Mouse (Mus musculus) megakaryocyte progenitor cell, adult 5-6 weeks (primary cell): ENCODE measurements around the gene Gfy. TPM values are rescaled to one million over a fixed set of nuclear protein-coding genes. Genes with fewer than 3 reads are reported as not detected.
"Not testable (repeated sequence)": the region's sequence is repeated elsewhere in the genome, so short reads cannot be mapped to it uniquely, and the experiment has no call there.

Experiments used
- ATAC-seq: replicated peaks from 2 replicates; pipeline ENCODE4 v1.8.0; 2016; ENCODE audit warnings: mild to moderate bottlenecking, moderate TSS enrichment, inconsistent platforms; ENCODE audit not compliant: poor library complexity
- total RNA-seq, 2 experiments: library from RNA; stranded (forward) in 1 of 2; stranded (reverse) in 1 of 2; fragments of 157-497, 149-512 nt in 1 of 2; fragments of 200-1000 nt in 1 of 2; gene quantifications; 2 replicates each; pipeline versions ENCODE4 v1.2.3 to v1.2.4; 2015 to 2017

Gene Gfy
- total RNA-seq, 2 experiments from 2014 or later = not detected

DNA sequence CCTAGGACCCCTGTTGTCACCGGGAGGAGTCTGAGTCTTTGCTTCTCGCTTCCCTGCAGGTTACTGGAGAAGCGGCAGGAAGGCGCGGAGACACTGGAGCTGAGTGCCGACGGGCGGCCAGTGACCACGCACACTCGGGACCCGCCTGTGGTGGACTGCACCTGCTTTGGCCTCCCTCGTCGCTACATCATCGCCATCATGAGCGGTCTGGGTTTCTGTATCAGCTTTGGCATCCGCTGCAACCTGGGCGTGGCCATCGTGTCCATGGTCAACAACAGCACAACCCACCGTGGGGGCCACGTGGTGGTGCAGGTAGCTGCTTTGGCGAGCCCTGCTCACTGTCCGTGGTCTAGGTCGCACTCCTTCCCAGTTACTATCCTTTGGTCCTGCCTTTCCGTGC, 10.7 kb downstream of the Gfy start:
- no peak for ATAC-seq

DNA sequence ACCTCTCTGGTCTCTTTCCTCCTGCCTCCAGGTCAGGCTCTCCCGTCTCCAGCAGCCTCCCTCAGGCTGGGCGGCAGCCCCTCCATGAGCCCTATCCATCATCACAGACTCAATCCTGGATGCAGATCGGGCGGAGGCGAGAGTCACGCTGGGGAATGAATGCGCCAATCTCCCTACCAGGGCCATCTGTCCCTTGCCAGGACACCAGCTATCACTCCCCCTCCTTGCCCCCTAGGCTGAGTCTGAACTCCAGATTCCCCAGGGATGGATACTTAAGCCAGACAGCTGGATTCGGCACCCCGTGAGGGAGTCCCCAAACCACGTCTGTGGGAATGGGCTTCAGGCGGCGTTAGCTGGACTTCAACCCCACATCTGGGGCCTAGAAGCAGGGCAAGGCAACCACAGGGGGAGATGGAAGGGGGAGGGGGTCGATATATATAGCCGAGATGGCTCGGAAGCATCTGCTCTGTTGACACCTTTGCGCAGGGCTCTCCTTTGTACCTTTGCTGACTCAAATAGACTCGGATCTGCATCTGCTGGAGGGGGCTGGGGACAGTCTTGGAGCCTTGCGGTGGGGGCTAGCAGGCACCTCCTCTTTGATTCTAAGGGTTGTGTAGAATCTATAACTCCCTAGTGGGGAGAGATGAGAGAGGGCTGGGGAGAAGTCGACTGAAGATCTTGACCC, 11.5 kb downstream of the Gfy start:
- ATAC-seq = no peak

DNA sequence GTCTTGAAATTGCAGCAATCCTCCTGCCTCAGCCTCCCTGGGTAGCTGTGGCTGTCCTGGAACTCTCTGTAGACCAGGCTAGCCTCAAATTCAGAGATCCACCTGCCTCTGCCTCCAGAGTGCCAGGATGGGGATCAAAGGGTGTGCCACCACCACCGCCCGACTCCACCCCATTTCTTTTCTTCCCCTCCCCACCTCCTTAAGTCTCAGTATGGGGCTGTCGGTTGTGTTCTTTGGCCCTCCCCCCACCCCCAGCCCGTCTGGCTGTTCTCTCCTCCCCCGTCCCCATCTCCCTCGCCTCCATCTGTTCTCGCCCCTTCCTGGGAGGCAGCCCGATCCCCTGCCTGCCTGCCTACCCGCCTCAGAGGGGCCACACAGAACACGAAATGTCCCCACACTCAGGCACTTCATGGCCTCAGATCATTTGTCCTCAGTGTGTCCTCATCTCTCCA, 12.4 kb downstream of the Gfy start:
- ATAC-seq = no peak

DNA sequence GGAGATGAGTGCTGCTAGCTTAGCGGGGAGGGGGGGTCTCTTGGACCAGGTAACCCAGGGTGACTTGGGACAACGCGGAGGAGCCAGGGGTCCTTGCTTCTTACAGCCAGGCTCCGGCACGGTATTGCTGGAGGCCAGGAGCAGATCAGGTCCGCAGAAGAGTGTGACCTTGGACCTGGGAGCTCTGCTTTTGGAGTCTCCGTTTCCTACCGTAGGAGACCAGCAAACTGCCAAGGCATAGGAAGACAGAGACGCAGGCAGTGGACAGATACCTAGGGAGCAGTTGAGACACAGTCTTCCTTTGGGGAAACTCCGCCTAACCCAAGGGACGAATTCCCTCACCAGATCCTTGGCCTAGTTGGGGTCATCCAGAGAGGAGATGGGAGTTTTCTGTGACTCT, 13.7 kb downstream of the Gfy start:
- ATAC-seq = no peak

DNA sequence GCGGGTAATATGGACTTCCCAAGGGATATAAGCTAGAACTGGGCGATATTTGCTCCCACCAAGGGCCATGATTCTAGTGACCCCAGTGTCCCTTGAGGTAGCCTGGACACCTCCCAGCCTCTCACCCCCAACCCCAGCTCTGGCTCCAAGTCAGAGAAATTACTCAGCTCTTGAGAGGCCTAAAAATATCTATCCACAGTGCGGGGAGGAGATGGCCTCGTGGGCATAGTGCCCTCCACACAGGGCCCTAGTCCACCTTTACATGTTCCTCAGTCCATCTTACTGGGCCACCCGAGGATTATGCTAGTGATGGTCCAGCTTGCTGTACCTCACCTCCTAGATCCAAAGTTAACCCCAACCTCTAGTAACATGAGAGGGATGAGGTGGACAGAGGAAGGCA, 14.5 kb downstream of the Gfy start:
- no peak for ATAC-seq

DNA sequence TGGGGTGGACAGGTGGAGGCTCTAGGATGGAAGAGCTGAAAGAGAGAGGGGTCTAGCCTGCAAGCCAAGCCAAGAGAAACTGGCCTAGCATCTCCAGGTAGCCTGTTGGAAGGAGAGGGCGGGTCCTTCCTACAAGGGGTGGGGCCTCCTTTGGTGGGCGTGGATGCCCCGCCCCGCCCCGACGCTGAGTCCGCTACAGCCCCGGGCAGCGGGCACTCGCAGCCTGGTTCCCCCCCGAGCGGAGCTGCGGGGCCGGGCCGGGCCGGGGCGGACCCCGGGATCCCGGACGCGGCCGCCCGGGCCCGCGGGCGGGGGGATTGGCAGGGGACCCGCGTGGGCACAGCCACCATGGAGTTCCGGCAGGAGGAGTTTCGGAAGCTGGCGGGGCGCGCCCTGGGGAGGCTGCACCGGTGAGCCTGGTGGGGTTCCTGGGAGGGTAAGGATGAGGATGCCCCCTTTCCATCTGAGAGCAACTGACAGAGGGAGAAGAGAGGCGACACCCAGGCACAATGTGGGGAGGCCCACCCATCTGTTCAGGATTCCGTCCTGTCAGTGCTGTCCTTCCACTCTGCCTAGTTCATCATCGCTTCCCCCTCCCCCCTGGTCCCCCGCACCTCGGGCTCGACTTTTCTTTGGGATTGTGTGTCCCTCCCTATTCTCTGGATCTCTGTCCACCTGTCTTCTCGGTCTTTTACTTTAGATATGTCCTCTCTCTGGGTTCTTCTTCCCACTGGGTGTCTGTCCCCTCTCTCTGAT, 15.5 kb downstream of the Gfy start, which contains the start of gene Slc17a7:
Gene Slc17a7, plus strand, starts transcription at position 215 of the 756 bp plus-strand sequence.
- peak; percentile 63 for ATAC-seq

DNA sequence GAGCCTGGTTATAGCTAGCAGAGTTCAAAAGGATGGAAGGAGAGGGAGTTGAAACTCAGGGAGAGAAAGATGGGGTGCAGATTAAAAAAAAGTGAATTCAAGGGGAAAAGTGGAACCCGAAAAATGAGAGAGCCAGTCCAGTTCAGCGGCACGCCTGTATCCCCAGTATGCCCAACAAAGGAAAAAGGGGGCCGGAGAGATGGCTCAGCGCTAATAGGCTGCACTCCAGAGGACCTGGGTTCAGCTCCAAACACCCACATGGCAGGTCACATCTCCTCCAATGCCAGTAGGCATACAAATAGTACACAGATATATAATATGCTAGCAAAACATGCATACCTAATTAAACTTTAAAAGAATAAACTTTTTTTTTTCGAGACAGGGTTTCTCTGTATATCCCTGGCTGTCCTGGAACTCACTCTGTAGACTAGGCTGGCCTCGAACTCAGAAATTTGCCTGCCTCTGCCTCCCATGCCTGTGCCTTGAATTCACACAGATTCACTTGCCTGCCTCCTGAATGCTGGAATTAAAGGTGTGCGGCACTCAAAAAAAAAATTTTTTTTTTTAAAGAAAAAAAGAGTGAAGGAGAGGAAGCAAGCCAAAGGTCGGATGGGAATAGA, 16.3 kb downstream of the Gfy start:
- ATAC-seq = no peak

DNA sequence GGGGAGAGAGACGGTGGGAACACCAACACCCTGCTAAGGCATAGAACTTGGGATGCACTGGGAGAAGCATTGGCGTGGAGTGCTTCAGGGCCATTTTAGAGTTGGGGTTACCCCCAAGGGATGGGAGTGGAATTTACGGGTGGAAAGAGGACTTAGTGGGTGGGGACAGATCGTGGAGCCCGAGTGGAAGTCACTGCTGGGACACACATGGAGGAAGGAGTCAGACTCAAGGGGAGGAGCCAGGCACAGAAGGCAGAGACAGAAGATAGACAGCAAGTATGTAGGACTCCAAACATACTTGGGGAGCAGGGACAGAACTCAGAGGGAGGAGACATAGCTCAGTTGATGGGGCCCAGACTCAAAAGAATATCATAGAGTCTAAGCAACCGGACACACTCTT, 16.8 kb downstream of the Gfy start:
- no peak for ATAC-seq

DNA sequence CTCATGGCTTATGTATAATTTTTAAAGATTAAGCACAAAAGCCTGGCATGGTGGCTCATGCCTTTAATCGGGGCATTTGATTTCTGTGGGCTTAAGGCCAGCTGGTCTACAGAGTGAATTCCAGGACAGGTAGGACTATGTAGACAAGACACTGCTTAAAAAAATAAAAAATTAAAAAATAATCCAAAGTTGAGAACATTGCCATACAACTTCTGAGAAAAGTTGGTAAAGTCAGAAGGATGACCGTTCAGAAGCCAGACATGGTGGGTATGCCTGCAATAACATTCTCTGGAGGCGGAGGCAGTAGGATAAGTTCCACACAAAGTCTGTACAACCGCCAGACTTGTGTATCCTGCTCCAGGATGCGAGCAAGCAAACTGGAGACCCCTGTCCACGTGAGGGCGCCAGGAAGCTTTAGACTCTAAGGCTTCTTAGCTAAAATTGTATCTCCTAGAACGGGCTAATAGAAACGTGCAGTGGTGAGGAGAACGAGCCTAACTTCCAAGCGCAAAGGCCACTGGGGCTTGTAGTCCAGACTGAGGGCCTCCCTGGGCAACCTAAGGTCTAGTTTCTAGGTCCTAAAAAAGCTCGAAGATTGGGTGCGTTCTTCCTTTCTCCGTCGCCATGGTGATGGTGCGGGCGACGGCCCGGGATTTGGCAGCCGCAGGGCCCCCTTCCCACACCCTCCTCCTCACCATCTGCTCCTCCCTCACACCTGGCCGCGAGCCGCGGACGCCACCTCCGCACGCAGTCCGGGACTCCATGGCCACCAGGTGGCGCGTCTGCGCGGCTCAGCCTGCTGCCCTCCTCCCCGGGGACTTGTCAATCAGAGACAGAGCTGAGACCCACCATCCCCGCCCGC, 17.5 kb downstream of the Gfy start:
- peak; percentile 88 for ATAC-seq

DNA sequence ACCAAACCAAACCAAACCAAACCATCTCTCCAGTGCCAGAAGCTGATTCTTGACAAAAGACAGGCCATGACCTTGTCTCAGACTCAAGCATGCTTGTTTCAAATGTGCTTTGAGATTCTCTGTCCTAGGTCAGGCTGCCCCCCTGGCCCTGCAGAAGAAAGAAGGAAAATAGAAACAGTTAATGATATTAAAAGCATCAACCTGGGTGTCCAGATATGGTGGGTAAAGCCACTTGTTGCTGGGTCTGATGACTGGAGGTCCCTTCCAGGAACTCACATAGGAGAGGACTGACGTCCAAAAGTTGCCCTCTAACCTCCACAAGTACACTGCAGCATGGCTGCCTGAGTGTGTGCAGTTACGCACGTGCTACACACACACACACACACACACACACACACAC, 18.5 kb downstream of the Gfy start:
- no peak for ATAC-seq

DNA sequence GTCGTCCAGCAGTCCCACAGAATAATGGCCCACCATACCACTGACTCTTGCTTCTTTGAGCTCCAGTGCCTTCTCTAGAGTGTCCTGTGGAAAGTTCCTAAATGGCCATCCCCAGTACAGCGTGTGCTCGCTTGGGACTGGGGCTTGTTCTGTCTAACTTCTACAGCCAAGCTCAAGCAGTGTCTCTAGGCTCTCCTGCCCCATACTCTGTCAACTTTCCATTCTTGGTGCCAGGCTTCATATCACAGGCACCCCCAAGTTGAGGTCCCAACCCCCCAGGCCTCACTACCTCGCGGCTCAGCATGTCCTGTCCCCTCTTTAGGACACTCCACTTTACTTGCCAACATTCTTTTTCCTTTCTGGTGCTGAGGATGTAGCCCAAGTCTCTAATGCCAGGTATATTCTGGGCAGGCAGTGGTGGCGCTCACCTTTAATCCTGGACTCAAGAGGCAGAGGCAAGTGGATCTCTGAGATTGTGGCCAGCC, 19.0 kb downstream of the Gfy start:
- no peak for ATAC-seq

DNA sequence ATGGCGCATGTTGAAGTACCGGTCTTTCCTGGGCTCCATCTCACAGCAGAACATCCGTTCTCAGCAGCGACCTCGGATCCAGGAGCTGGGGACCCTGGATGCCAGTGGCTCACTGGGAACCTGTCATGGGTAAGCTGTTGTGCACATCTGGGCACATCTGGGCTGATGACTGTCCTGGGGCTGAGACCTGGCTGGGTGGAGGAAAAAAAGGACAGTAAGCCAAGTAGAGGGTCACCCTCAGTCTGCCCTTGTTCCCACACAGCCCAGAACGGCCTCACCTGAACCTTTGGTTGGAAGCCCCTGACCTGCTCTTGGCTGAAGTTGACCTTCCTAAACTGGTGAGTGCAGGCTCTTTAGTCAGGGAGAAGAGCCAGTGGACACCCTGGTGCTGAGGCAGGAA, 20.4 kb downstream of the Gfy start:
- no peak for ATAC-seq

DNA sequence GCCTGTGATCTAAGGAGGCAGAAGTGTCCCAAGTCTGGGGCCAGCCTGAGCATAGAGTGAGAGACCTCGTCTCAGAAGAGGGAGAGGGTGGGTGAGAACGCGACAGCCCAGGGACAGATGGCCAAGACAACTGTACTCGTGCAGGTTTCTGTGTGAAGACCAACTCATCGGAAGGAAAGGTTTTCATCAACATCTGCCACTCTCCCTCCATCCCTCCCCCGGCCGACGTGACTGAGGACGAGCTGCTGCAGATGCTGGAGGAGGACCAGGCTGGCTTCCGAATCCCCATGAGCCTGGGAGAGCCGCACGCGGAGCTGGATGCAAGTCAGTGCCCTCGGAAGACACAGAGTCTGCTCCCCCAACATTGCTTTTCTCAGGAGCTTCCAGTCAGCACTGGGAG, 21.9 kb downstream of the Gfy start:
- no peak for ATAC-seq

DNA sequence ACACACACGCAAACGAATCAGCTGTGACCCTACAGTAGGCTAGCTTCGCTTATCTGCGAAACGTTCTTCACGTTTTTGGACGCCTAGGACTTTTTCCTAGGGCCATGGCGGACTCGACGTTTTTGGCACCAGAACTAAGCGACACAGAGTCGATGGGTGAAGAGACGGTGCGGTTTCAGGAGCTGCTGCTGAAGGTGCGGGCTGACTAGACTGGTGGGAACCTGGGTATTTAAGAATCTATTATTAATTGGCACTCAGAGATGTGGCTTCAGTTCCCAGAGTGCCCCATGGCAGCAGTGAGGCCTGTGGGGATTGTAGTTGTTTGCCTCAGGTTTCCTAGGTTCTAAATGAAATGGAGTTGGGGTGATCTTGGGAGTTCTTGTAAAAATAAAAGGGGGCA, 23.2 kb downstream of the Gfy start:
- no peak for ATAC-seq

DNA sequence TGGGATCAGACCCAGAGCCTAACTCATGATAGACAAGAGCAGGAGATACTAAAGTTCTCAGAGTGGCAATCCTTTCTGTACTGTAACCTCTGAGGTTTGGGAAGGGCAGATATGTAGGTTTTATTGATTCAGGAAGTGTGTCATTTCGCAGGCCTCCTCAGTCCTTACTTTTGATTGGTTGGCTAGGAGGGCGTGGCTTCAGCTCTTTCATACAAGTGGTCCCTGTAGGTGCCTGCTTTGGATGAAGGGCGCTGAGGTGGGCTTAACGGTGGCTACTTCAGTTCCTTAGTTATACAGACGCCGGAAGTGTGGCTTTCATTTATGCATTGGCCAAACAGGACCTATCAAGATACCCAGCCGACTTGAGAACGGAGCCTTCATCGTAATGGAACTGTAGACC, 23.8 kb downstream of the Gfy start:
- no peak for ATAC-seq

DNA sequence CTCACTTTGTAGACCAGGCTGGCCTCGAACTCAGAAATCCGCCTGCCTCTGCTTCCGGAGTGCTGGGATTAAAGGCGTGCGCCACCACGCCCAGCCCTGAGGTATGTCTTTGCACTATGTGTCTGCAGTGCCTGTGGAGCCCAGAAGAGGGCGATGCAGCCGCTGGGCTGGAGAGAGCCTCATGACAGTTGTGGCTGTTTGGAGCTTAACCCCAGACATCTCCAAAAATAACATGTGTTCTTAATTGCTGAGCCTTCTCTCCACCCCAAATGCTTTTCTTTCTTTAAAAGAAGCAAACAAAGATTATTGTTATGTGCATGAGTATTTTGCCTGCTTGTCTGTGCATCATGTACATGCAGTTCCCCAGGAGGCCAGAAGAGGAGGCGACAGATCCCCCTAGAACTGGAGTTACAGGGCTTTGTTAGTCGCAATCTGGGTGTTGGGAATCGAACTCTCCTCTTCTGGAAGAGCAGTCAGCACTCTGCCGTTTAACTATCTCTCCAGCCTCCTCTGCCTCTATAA, 24.3 kb downstream of the Gfy start:
- peak; percentile 65 for ATAC-seq

DNA sequence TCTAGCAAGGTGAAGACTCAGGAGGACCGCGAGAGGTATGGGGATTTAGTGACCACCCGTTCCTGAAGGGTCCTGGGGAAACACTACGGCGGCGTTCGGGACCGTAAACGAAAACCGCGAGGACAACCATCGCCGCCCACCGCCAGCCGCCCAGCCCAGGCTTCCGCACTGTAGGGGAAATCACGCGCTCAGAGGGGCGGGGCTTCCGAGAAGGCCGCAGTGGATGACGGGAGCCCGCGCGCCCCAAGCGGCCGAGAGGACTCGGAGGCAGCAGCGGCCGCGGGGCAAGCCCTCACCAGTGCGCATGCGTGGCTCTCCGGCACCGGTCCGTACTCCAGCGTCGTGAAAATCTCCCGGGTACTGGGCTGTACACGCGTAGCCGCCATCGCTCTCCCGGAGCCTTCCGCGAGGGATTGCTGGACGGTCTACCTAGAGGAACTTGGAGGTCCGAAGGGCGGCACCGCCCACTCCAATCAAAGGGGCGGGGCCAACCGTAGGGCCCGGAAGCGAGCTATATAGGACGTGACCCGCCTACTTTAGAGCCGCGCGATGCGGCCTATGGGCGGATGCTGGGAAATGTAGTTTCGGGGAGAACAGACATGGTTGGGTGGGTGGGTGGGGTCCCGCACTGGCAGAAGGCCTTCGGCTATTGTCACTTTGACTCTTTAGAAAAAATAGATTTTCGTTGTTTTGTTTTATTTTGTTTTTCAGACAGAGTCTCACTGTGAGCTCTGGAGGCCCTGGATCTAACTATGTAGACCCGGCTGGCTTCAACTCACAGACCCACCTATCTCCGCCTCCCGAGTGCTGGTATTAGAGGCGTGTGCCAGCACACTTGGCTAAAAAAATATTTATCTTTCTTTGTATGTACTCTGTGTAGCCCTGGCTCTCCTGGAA, 25.0 kb downstream of the Gfy start, which contains the start of the genes Pih1d1 and Aldh16a1:
Gene Pih1d1, plus strand, starts transcription at position 208 of the 897 bp plus-strand sequence.
Gene Aldh16a1, minus strand, starts transcription at position 489 of the 897 bp plus-strand sequence.
- peak; percentile 90 for ATAC-seq

DNA sequence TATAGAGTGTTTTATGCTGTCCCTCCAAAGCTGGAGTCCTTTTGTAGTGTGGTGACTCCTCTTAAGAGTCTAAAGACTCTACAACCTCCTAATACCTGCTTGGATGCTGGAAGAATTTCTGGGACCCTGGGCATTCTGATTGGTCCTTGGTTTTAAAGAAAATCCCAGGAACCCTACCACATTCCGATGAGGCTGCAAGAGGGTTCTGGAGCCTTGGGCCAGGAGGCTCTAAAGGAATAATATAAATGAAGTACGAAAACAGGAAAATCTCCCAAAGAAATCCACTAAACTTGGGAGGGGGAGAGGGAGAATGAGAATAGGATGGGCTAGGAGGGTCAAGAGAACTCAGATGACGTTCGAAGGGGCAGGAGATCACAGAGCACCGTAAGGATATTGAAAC, 25.8 kb downstream of the Gfy start:
- ATAC-seq = no peak

DNA sequence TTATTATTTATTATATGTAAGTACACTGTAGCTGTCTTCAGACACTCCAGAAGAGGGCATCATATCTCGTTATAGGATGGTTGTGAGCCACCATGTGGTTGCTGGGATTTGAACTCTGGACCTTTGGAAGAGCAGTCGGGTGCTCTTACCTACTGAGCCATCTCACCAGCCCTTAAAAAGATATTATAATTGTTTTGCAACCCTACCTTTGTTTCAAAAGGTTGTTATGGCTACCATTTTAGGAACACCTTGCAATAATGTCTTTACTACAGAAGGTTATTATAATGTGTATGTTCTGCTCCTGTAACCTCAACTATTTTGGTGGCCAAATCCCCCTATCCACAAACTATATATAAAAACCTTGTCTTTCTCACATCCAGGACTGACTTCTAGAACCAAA, 26.3 kb downstream of the Gfy start:
- ATAC-seq = not testable (repeated sequence)
